Mouse (Mus musculus): ENCODE data around the gene Ddx39. TPM values are rescaled to one million over a fixed set of nuclear protein-coding genes. Genes with fewer than 3 reads are reported as not detected.

Gene Ddx39
- polyA plus RNA-seq, 1 experiment from 2014 or later, result 142 TPM

GRCm38 (mm10) chr8:83764717-83765116, 49.7 kb downstream of the Ddx39 start:
- Histone ChIP-seq H3K27ac (no peak overlapping the region), H3K9ac (no peak overlapping the region), H3K4me2 (replicated peaks) (no peak overlapping the region), H3K4me3 (no peak overlapping the region), H3K36me3 (no peaks in the 10 kb centered on the region), H3K27me3 (replicated peaks) (0 out of 2 replicates have a peak, but pooled peaks cover 6% of the 10 kb centered on the region), H3K4me1 (no peaks in the 10 kb centered on the region), H3K9me3 (no peaks in the 10 kb centered on the region)
- WGBS, result 85% methylated on average over 2 of the region's 2 CpGs
- ATAC-seq (ENCODE audit: low FRiP score, low read depth), result no peak

- Histone ChIP-seq H3K36me3 (no peaks in the 10 kb centered on the region), H3K9me3 (no peaks in the 10 kb centered on the region), H3K27me3 (replicated peaks) (0 out of 2 replicates have a peak, but pooled peaks cover 7% of the 10 kb centered on the region), H3K4me2 (replicated peaks) (no peak overlapping the region), H3K27ac (no peak overlapping the region), H3K9ac (no peak overlapping the region), H3K4me1 (no peaks in the 10 kb centered on the region), H3K4me3 (no peak overlapping the region)
- no peak for ATAC-seq (ENCODE audit: low FRiP score, low read depth)
Observed at GRCm38 (mm10) chr8:83765663-83766062, 50.7 kb downstream of the Ddx39 start.

- no peak for ATAC-seq (ENCODE audit: low FRiP score, low read depth)
- H3K27me3 ChIP-seq (replicated peaks), result peaks cover 18% of the 10 kb centered on the region
- WGBS, result 94% methylated on average over 4 of the region's 4 CpGs
Observed at GRCm38 (mm10) chr8:83767442-83767841, 52.5 kb downstream of the Ddx39 start.

GRCm38 (mm10) chr8:83768526-83768925, 53.5 kb downstream of the Ddx39 start:
- Histone ChIP-seq H3K27ac (no peak overlapping the region), H3K36me3 (no peaks in the 10 kb centered on the region), H3K4me1 (peaks cover 11% of the 10 kb centered on the region), H3K9me3 (no peaks in the 10 kb centered on the region), H3K27me3 (replicated peaks) (peaks cover 28% of the 10 kb centered on the region), H3K4me3 (no peak overlapping the region), H3K9ac (no peak overlapping the region), H3K4me2 (replicated peaks) (no peak overlapping the region)
- ATAC-seq (ENCODE audit: low FRiP score, low read depth), result no peak
- WGBS, result 62% methylated on average over 5 of the region's 5 CpGs

More at GRCm38 (mm10) chr8:83767442-83767841, 52.5 kb downstream of the Ddx39 start:
- Histone ChIP-seq H3K4me3 (no peak overlapping the region), H3K4me2 (replicated peaks) (no peak overlapping the region), H3K9ac (no peak overlapping the region), H3K4me1 (peaks cover under 1% of the 10 kb centered on the region), H3K27ac (no peak overlapping the region), H3K36me3 (no peaks in the 10 kb centered on the region), H3K9me3 (no peaks in the 10 kb centered on the region)

GRCm38 (mm10) chr8:83769720-83770119, 54.7 kb downstream of the Ddx39 start:
- Histone ChIP-seq H3K9ac (no peak overlapping the region), H3K9me3 (no peaks in the 10 kb centered on the region), H3K36me3 (no peaks in the 10 kb centered on the region), H3K4me1 (peaks cover 22% of the 10 kb centered on the region), H3K27me3 (replicated peaks) (peaks cover 29% of the 10 kb centered on the region), H3K4me2 (replicated peaks) (no peak overlapping the region), H3K4me3 (no peak overlapping the region), H3K27ac (no peak overlapping the region)
- 76% methylated on average over 7 of the region's 7 CpGs for WGBS
- no peak for ATAC-seq (ENCODE audit: low FRiP score, low read depth)

- peaks cover 23% of the 10 kb centered on the region for H3K4me1 ChIP-seq
- H3K27ac ChIP-seq, result no peak overlapping the region
- H3K9me3 ChIP-seq, result no peaks in the 10 kb centered on the region
- no peak overlapping the region for H3K9ac ChIP-seq
- peaks cover 36% of the 10 kb centered on the region for H3K27me3 ChIP-seq (replicated peaks)
- 83% methylated on average over 2 of the region's 2 CpGs for WGBS
- no peak overlapping the region for H3K4me2 ChIP-seq (replicated peaks)
- H3K36me3 ChIP-seq, result no peaks in the 10 kb centered on the region
- ATAC-seq (ENCODE audit: low FRiP score, low read depth), result no peak
- H3K4me3 ChIP-seq, result no peak overlapping the region
Observed at GRCm38 (mm10) chr8:83770669-83771068, 55.7 kb downstream of the Ddx39 start.

- no peak overlapping the region for H3K4me3 ChIP-seq
- no peak overlapping the region for H3K9ac ChIP-seq
- no peak overlapping the region for H3K4me2 ChIP-seq (replicated peaks)
- H3K4me1 ChIP-seq, result peaks cover 23% of the 10 kb centered on the region
- no peaks in the 10 kb centered on the region for H3K36me3 ChIP-seq
- no peaks in the 10 kb centered on the region for H3K9me3 ChIP-seq
- no peak overlapping the region for H3K27ac ChIP-seq
- WGBS, result 58% methylated on average over 4 of the region's 4 CpGs
- peaks cover 43% of the 10 kb centered on the region for H3K27me3 ChIP-seq (replicated peaks)
- ATAC-seq (ENCODE audit: low FRiP score, low read depth), result no peak
Observed at GRCm38 (mm10) chr8:83771791-83772190, 56.8 kb downstream of the Ddx39 start.

GRCm38 (mm10) chr8:83772701-83773451, 57.9 kb downstream of the Ddx39 start:
- no peaks in the 10 kb centered on the region for H3K9me3 ChIP-seq
- H3K4me2 ChIP-seq (replicated peaks), result peak overlapping the region; percentile 58
- no peak overlapping the region for H3K9ac ChIP-seq
- peak overlapping the region; percentile 22 for H3K4me3 ChIP-seq
- no peaks in the 10 kb centered on the region for H3K36me3 ChIP-seq
- peaks cover 23% of the 10 kb centered on the region for H3K4me1 ChIP-seq
- H3K27ac ChIP-seq, result no peak overlapping the region
- no peak for ATAC-seq (ENCODE audit: low FRiP score, low read depth)
- peaks cover 43% of the 10 kb centered on the region for H3K27me3 ChIP-seq (replicated peaks)
- 7% methylated on average over 25 of the region's 25 CpGs for WGBS

GRCm38 (mm10) chr8:83773452-83773846, 58.5 kb downstream of the Ddx39 start:
- H3K4me1 ChIP-seq, result peaks cover 23% of the 10 kb centered on the region
- 42% methylated on average over 6 of the region's 6 CpGs for WGBS
- no peaks in the 10 kb centered on the region for H3K36me3 ChIP-seq
- no peak overlapping the region for H3K4me3 ChIP-seq
- peaks cover 43% of the 10 kb centered on the region for H3K27me3 ChIP-seq (replicated peaks)
- no peaks in the 10 kb centered on the region for H3K9me3 ChIP-seq
- H3K4me2 ChIP-seq (replicated peaks), result peak overlapping the region; percentile 58
- ATAC-seq (ENCODE audit: low FRiP score, low read depth), result no peak
- no peak overlapping the region for H3K27ac ChIP-seq
- H3K9ac ChIP-seq, result no peak overlapping the region

- WGBS, result 12% methylated on average over 2 of the region's 2 CpGs
- ATAC-seq (ENCODE audit: low FRiP score, low read depth), result peak; percentile 82
- H3K4me2 ChIP-seq (replicated peaks), result no peak overlapping the region
- no peak overlapping the region for H3K4me3 ChIP-seq
- no peak overlapping the region for H3K9ac ChIP-seq
- H3K36me3 ChIP-seq, result no peaks in the 10 kb centered on the region
- H3K4me1 ChIP-seq, result peaks cover 23% of the 10 kb centered on the region
- peaks cover 41% of the 10 kb centered on the region for H3K27me3 ChIP-seq (replicated peaks)
- no peak overlapping the region for H3K27ac ChIP-seq
- no peaks in the 10 kb centered on the region for H3K9me3 ChIP-seq
Observed at GRCm38 (mm10) chr8:83774221-83774620, 59.2 kb downstream of the Ddx39 start.

Small RNA genes within 50 kb of the gene (microRNA-seq; reads per million reads assigned to microRNA genes)
- not detected for gene Mir1668

Other genes with a start within 250 kb of the Ddx39 start
- not detected in 2 replicates for gene Olfr370, start 179.4 kb upstream of the Ddx39 start, polyA plus RNA-seq (2016; fragmentation: Nextera tagmentation; extraction: Ambion mirVana)
- 343 and 361 TPM in 2 replicates for gene Ndufb7, start 148.5 kb upstream of the Ddx39 start, polyA plus RNA-seq (2016; fragmentation: Nextera tagmentation; extraction: Ambion mirVana)
- gene Tecr, start 107.2 kb upstream of the Ddx39 start, polyA plus RNA-seq (2016; fragmentation: Nextera tagmentation; extraction: Ambion mirVana), result 760 and 802 TPM in 2 replicates
- 60.2 and 63.0 TPM in 2 replicates for gene Dnajb1, start 107.0 kb upstream of the Ddx39 start, polyA plus RNA-seq (2016; fragmentation: Nextera tagmentation; extraction: Ambion mirVana)
- gene Gipc1, start 62.5 kb upstream of the Ddx39 start, polyA plus RNA-seq (2016; fragmentation: Nextera tagmentation; extraction: Ambion mirVana), result 182 and 186 TPM in 2 replicates
- gene Ptger1, start 48.5 kb upstream of the Ddx39 start, polyA plus RNA-seq (2016; fragmentation: Nextera tagmentation; extraction: Ambion mirVana), result 0.41 and 0.66 TPM in 2 replicates
- gene Pkn1, start 16.0 kb upstream of the Ddx39 start, polyA plus RNA-seq (2016; fragmentation: Nextera tagmentation; extraction: Ambion mirVana), result 30.0 and 32.1 TPM in 2 replicates
- gene Adgre5, start 26.1 kb downstream of the Ddx39 start, polyA plus RNA-seq (2016; fragmentation: Nextera tagmentation; extraction: Ambion mirVana), result 14.2 and 15.7 TPM in 2 replicates
- gene Adgrl1, start 184.9 kb downstream of the Ddx39 start, polyA plus RNA-seq (2016; fragmentation: Nextera tagmentation; extraction: Ambion mirVana), result 34.8 and 37.0 TPM in 2 replicates
- gene Gm10644, start 240.0 kb downstream of the Ddx39 start, polyA plus RNA-seq (2016; fragmentation: Nextera tagmentation; extraction: Ambion mirVana), result 0.60 and 0.86 TPM in 2 replicates
- 37.1 and 41.6 TPM in 2 replicates for gene Asf1b, start 240.3 kb downstream of the Ddx39 start, polyA plus RNA-seq (2016; fragmentation: Nextera tagmentation; extraction: Ambion mirVana)